Mouse (Mus musculus) heart, postnatal 0 days (tissue): ENCODE measurements around the gene Pigo. TPM values are rescaled to one million over a fixed set of nuclear protein-coding genes. Genes with fewer than 3 reads are reported as not detected.

Experiments
- ATAC-seq: fragments of 200-750 bp; cut with Nextera tagmentation; 2 replicates; pipeline ENCODE4 v1.8.0; 2017; ENCODE audit warnings: low read depth, moderate number of reproducible peaks, moderate library complexity; ENCODE audit not compliant: insufficient read depth
- DNase-seq: peaks from one replicate; pipeline ENCODE4 v3.0.0-alpha.2; 2016; ENCODE audit warnings: low spot score
- H3K27ac ChIP-seq: fragments of 300-500 bp; sonication (generic); 2 replicates; pipeline ENCODE4 v1.5.1; 2014; ENCODE audit warnings: low read depth, mild to moderate bottlenecking
- H3K27me3 ChIP-seq: fragments of 300-500 bp; sonication (generic); 2 replicates; pipeline ENCODE4 v1.6.1; 2014; ENCODE audit warnings: low read length, mixed read lengths; ENCODE audit not compliant: control insufficient read depth, insufficient read depth
- H3K36me3 ChIP-seq: fragments of 300-500 bp; sonication (generic); replicated peaks from 2 replicates; pipeline ENCODE4 v1.6.1; 2014; ENCODE audit warnings: low read length, mixed read lengths; ENCODE audit not compliant: control insufficient read depth, insufficient read depth
- H3K4me1 ChIP-seq: fragments of 300-500 bp; sonication (generic); 2 replicates; pipeline ENCODE4 v1.6.1; 2014; ENCODE audit warnings: antibody characterized with exemption; ENCODE audit not compliant: control insufficient read depth, insufficient read depth
- H3K4me2 ChIP-seq: fragments of 300-500 bp; sonication (generic); 2 replicates; pipeline ENCODE4 v1.6.1; 2014; ENCODE audit warnings: low read depth, mild to moderate bottlenecking, low read length, moderate library complexity
- H3K4me3 ChIP-seq: fragments of 300-500 bp; sonication (generic); 2 replicates; pipeline ENCODE4 v1.5.1; 2014; ENCODE audit warnings: low read depth, low read length
- H3K9ac ChIP-seq: fragments of 300-500 bp; sonication (generic); replicated peaks from 2 replicates; pipeline ENCODE4 v1.6.1; 2014; ENCODE audit warnings: low read depth, low read length, mixed read lengths
- H3K9me3 ChIP-seq: fragments of 300-500 bp; sonication (generic); replicated peaks from 2 replicates; pipeline ENCODE4 v1.6.1; 2016; ENCODE audit warnings: low read length; ENCODE audit not compliant: control insufficient read depth
- CTCF ChIP-seq: IDR thresholded peaks from 2 replicates; pipeline ENCODE4 v1.5.1; 2016; ENCODE audit warnings: antibody characterized with exemption, control low read depth, low read depth
- EP300 ChIP-seq: IDR thresholded peaks from 2 replicates; pipeline ENCODE4 v1.6.1; 2016; ENCODE audit warnings: antibody characterized with exemption, low read depth
- WGBS: fragments of 180-500 bp; shearing (Covaris S2); extraction: QIAGEN DNeasy Blood & Tissue Kit; methylation state at CpG from one replicate; pipeline ENCODE4 v1.1.7; 2014; 5-methylcytosine and 5-hydroxymethylcytosine counted together
- polyA plus RNA-seq: library from polyadenylated mRNA; unstranded; fragments of >200 nt; fragmentation: Nextera tagmentation; extraction: Ambion mirVana; gene quantifications from 2 replicates; pipeline ENCODE4 v1.2.1, GENCODE M21; 2015
- total RNA-seq: library from RNA; depleted of rRNA; stranded (reverse); fragments of >200 nt; gene quantifications from 2 replicates; pipeline ENCODE4 v1.2.3, GENCODE M21; 2014; ENCODE audit warnings: low replicate concordance

Gene Pigo
- total and polyA plus RNA-seq, 2 experiments from 2014 or later = 11.3 to 11.4 TPM

DNA sequence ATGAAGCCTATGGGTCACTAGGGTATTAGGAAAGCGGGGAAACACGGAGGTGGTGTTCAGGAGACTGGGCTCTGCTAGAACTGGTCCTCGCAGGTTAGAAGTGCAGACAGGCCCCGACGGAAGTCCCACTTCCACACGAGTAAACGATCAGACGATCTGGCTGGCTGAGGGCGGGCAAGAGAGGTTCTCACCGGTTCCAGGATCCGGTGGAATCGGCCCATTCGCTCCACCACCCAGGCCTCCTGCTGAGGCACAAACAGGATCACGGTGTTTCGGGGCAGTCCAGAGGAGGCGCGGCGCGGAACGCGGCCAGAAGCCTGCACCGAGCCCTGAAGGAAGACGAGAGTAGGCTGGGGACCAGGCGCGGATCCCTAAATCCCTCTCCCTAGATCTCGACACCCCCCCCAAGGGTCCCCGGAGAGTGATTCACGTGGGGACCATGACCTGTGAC lies 5.2 kb upstream of the Pigo start:
- Histone ChIP-seq H3K27me3 (no peaks in the 10 kb centered on the region), H3K4me1 (peaks cover 4% of the 10 kb centered on the region; the same call in 1 of the 2 replicates), H3K4me2 (peak overlapping the region; percentile 80), H3K27ac (peak overlapping the region; percentile 89), H3K4me3 (peak overlapping the region; percentile 89), H3K36me3 (peaks cover 52% of the 10 kb centered on the region), H3K9me3 (no peaks in the 10 kb centered on the region), H3K9ac (peak overlapping the region; percentile 94)
- TF ChIP-seq EP300 (no peak), CTCF (no peak)
- no peak for DNase-seq
- 1% methylated on average over 28 of the region's 28 CpGs for WGBS
- peak; percentile 31 for ATAC-seq

DNA sequence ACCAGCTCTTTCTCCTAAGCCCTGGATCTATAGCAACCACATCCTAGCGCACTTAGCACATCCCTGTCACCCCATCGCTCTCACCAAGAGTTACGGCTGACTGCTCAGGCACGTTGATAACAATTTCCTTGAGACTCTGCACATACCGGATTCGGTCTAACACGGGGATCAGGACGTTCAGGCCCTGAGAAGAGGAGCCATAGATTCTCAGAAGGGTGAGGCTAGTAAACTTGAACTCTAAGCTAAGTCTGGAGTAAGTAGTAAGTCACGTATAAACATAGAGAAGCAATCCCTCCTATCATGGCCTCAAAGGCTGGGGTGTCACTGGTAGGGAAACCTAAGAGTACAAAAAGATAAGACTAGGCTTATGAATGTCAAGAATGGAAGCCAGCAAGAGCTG lies 4.7 kb upstream of the Pigo start:
- Histone ChIP-seq H3K27ac (peak overlapping the region; percentile 89), H3K9me3 (no peaks in the 10 kb centered on the region), H3K4me3 (peak overlapping the region; percentile 89), H3K9ac (peak overlapping the region; percentile 94), H3K4me1 (peaks cover 4% of the 10 kb centered on the region; the same call in 1 of the 2 replicates), H3K36me3 (peaks cover 47% of the 10 kb centered on the region), H3K27me3 (no peaks in the 10 kb centered on the region), H3K4me2 (peak overlapping the region; percentile 80)
- DNase-seq (no peak), ATAC-seq (no peak)
- WGBS = 64% methylated on average over 9 of the region's 9 CpGs
- TF ChIP-seq EP300 (no peak), CTCF (no peak)

- TF ChIP-seq EP300 (no peak), CTCF (no peak)
- H3K36me3 ChIP-seq = peaks cover 43% of the 10 kb centered on the region
- H3K4me1 ChIP-seq = peaks cover 4% of the 10 kb centered on the region; the same call in 1 of the 2 replicates
- H3K9me3 ChIP-seq = no peaks in the 10 kb centered on the region
- no peak overlapping the region for H3K9ac ChIP-seq
- no peak overlapping the region for H3K27ac ChIP-seq
- H3K4me3 ChIP-seq = no peak overlapping the region
- WGBS = 91% methylated on average over 9 of the region's 9 CpGs
- DNase-seq (no peak), ATAC-seq (no peak)
- no peaks in the 10 kb centered on the region for H3K27me3 ChIP-seq
- no peak overlapping the region for H3K4me2 ChIP-seq
These were observed 4.1 kb upstream of the Pigo start for GRCm38 (mm10) chr4:43029749-43030148.

DNA sequence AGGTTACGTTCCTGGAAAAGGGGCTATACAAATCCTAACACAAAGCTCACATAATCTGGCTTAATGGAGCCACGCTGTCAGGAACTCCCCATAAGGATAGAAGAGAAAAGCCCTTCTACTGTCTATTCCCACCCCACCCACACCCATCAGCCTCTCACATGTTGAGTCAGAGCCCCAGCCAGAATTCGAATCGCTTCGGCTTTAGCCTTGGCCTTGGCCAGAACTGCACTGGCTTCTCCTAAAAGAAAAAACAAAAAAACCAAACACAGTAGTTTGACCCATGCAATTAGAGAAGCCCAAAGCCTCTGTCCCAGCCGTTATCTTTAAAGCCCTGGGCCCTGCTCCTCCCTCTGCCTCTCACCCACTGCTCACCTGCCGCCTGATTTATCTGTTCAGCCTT lies 3.5 kb upstream of the Pigo start:
- Histone ChIP-seq H3K4me2 (no peak overlapping the region), H3K4me3 (no peak overlapping the region), H3K36me3 (peaks cover 37% of the 10 kb centered on the region), H3K27ac (no peak overlapping the region), H3K9ac (no peak overlapping the region), H3K27me3 (no peaks in the 10 kb centered on the region), H3K9me3 (no peaks in the 10 kb centered on the region), H3K4me1 (peaks cover 4% of the 10 kb centered on the region; the same call in 1 of the 2 replicates)
- ATAC-seq (no peak), DNase-seq (no peak)
- no peak for TF ChIP-seq EP300
- no peak for TF ChIP-seq CTCF
- 91% methylated on average over 7 of the region's 7 CpGs for WGBS

GRCm38 (mm10) chr4:43024673-43025072 lies 946 bp downstream of the Pigo start:
- peaks cover 64% of the 10 kb centered on the region for H3K36me3 ChIP-seq
- no peaks in the 10 kb centered on the region for H3K9me3 ChIP-seq
- H3K9ac ChIP-seq = peak overlapping the region; percentile 60

DNA sequence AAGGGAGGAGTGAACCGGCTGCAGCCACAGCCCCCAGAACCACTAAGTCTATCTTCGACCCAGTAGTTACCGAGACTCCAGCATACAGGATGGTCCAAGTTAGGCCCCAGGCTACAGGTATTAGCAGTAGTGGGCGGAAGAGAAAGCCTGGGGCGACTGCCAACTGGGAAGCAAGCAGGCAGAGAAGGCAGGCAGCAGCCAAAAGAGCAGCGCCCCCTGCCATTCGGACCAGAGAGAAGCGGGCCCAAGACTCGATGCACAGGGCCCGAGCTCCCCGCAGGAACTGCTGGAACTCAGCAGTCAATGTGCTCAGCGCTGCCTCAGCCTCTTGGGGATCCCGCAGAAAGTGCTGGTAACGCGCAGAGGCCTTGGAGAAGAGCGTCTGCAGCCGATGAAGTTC lies 4.3 kb downstream of the Pigo start:
- Histone ChIP-seq H3K9ac (no peak overlapping the region), H3K36me3 (peaks cover 59% of the 10 kb centered on the region), H3K9me3 (no peaks in the 10 kb centered on the region), H3K4me3 (no peak overlapping the region), H3K4me1 (no peaks in the 10 kb centered on the region), H3K27ac (no peak overlapping the region), H3K27me3 (no peaks in the 10 kb centered on the region), H3K4me2 (no peak overlapping the region)
- TF ChIP-seq EP300 = no peak
- no peak for TF ChIP-seq CTCF
- ATAC-seq (no peak), DNase-seq (no peak)
- 77% methylated on average over 17 of the region's 17 CpGs for WGBS

More at GRCm38 (mm10) chr4:43024673-43025072, 946 bp downstream of the Pigo start:
- TF ChIP-seq EP300 = no peak
- TF ChIP-seq CTCF = no peak
- Histone ChIP-seq H3K4me3 (peak overlapping the region; percentile 65), H3K4me2 (peak overlapping the region; percentile 64), H3K27ac (0 out of 2 replicates have a peak overlapping the region, but pooled peaks have one; percentile 88), H3K27me3 (no peaks in the 10 kb centered on the region), H3K4me1 (no peaks in the 10 kb centered on the region)
- 69% methylated on average over 14 of the region's 14 CpGs for WGBS
- ATAC-seq (no peak), DNase-seq (no peak)
